Mouse (Mus musculus) ovary, postnatal 36 days (tissue): ENCODE measurements at regions not wholly inside any gene's neighbourhood (a gene's known extent, or its start where the extent isn't known, plus 50 kb on each side); places are given as distances from the start of the nearest gene placed in this dataset.

ENCODE experiments used
- DNase-seq: peaks from one replicate; pipeline ENCODE4 v3.0.0; 2022; ENCODE audit warnings: low spot score, mixed read lengths

- DNase-seq = no peak
These were observed 67.4 kb downstream of the Avpr1a start for GRCm38 (mm10) chr10:122515698-122516097.

DNA sequence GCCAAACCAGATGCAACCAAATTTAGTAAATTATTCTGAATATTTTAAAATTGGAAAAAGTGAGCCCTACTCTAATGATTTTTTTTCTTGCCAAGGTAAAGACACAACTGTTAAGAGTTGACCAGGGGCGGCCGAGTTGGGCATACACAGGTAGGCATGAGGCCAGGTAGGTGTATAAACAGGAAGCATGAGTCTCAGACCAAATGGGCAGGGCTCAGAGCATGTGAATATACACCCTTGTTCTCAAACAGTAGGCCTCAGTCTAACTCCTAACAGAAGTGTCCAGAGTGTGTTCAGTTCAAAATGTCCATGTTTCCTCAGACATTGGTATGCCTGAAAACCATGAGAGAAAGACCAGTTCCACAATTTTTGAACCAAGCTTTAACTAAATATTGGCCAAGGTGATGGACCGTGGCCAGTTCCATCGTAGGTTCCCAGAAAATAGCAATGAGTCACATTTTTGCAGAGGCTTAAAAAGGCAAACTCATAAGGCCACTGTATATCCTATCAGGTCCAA is 71.0 kb downstream of the Avpr1a start:
- DNase-seq = no peak

GRCm38 (mm10) chr10:122519981-122520380 is 71.7 kb downstream of the Avpr1a start:
- DNase-seq = no peak

DNA sequence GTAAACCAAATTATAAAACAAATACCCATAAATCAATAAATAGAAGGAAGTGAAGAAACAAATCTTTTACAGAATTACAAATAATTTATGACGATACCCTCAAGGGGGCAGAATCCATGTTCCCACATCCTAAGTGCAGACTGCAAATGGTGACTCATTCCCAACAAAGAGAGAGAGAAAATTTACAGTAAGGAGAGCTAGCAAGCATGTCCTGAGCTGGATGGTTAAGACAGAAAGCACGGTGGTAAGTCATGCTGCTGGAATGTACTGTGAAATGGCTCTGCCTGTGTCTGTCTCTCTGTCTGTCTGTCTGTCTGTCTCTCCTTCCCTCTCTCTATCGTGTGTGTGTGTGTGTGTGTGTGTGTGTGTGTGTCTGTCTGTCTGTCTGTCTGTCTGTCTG is 74.3 kb downstream of the Avpr1a start:
- no peak for DNase-seq

- DNase-seq = no peak
These were observed 77.1 kb downstream of the Avpr1a start for GRCm38 (mm10) chr10:122525360-122525759.

GRCm38 (mm10) chr10:122525807-122526206 is 77.5 kb downstream of the Avpr1a start:
- DNase-seq = no peak

DNA sequence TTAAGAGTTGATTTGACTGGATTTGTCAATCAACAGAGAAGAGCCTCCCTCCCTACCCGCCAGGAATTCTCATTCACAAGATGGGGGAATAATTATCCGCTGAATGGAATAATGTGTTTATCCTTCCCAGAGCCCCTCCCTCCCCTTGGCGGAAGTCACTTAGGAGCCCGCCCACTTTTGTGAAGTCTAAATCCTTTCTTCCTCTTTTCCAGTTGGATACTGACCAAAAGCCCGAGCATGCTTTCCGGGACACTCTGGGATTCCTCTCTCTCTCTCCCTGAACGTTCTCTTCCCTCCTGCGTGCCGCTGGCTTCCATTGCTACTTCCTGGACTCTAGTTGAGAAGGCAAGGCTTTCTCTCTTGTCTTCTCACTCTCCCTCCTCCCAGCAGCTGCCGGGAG is 79.9 kb downstream of the Avpr1a start:
- DNase-seq = peak; percentile 7

GRCm38 (mm10) chr10:122528973-122529703 is 80.8 kb downstream of the Avpr1a start:
- no peak for DNase-seq

DNA sequence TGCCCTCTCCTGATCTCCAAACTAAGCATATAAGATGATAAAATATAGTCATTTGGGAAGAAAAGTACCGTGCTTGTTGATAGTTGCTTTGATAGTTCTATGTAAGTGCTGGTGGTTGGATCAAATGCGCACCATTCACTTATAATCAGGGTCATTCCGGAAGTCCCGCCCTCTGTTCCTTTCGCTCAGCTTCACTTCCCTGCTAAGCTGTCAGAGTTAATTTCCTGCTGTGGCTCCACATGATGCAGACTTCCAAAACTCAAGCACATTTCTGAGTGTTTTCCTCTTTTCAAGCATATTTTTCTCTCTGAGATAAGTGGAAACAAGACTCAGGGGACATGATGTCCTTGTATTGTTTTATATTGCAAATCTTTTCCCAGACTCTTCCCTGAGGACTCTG is 86.4 kb downstream of the Avpr1a start:
- DNase-seq = no peak

DNA sequence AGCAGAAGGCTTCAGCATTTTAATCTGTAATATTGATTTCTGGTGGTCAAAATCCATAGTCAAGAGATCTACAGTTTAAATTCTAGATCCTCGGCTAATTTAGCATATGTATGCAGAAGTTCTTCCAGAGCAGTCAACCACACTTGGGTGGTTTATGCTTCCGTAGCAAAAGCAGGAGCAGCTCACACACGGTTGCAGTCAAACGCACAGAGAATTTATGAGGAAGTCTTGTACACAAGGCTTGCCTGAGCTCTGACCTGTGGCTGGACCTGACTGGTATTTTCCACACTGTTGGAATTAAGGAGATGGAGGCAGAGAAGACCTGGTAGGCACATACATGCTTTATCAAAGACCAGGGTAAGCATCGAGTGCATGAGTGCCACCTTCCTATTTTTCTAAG is 86.8 kb downstream of the Avpr1a start:
- DNase-seq = no peak

DNA sequence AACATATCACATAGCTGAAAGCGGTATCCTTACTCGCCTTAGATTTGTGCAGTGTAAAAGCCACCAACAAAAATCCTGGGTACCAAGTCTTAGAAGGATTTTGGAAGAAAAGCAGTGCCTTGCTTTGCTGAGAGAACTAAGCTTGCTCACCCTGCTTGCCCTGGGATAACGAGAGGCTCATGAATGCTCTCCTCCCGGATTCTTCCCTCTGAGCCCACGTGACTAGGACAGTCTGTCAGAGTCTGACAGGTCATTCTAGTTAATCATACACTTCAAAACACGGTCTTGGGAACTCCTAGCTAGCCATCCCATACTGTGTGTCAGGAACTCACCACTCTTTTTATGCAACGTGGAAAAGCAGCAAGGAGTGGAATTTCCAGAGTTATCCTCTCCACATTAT is 91.4 kb downstream of the Avpr1a start:
- DNase-seq = no peak

DNA sequence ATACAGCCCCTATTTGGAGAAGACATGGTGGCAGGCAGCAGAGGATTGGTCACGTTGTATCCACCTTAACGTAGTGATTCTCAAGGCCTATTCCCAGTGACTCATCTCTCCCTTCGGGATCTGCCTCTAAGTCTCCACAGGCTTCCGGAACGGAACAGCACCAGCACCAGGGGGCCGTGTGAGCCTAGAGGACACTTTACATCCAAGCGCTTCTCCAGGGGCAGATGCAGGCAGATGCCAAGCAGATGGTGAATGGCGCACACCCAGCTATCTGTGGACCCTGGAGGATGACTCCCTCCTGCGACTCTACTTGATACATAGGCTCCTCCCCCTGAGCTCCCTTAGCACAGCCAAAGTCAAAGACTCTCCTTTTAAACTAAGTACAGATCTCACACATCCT is 94.3 kb downstream of the Avpr1a start:
- DNase-seq = no peak

- DNase-seq = peak; percentile 21
These were observed 95.9 kb downstream of the Avpr1a start for GRCm38 (mm10) chr10:122544096-122544720.

DNA sequence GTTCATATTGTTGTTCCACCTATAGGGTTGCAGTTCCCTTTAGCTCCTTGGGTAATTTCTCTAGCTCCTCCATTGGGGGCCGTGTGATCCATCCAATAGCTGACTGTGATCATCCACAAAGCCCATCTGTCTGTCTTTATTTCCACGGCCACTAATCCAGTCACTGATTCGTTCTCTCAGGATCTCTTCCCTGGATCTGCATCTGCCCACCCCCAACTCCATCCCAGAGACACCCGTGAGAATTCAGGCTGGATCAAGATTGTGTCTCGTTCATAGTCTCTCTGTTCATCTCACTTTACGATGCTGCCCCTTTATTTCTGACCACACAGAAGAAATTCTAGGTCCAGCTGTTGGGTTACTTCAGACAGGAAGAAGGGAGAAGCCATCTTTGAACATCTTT is 96.7 kb downstream of the Avpr1a start:
- no peak for DNase-seq

GRCm38 (mm10) chr10:122551586-122551985 is 103.3 kb downstream of the Avpr1a start:
- DNase-seq = no peak

DNA sequence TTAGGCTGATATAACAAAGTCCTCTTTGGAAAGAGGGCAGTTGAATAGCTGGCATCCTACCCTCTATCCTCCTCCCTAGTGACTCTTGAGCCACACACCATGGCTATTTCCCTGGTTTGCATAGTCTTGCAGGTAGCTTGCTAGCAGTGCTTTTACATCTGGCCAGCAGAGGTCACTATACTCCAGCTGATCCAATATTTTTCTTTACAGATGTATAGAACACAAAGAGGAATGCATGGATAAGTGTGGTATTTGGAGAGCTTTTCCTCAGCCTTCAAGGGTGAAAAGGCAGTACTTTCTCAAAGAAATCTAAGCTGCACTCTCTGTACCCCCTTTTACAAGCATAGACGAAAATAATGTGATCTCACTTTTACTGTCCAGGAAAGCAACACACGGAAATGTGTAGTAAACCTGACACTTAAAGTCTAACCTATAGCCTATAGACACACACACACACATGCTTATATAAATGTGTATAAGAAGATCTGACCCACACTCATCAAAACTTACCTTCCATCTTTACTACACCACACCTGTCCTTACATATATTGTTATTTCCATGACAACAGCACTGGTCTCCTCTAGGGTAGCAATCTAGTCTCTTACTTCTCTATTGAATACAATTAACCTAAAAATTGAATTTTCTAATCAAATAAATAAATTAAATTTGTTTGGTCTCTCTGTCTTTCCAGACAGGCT is 105.0 kb downstream of the Avpr1a start:
- DNase-seq = no peak

DNA sequence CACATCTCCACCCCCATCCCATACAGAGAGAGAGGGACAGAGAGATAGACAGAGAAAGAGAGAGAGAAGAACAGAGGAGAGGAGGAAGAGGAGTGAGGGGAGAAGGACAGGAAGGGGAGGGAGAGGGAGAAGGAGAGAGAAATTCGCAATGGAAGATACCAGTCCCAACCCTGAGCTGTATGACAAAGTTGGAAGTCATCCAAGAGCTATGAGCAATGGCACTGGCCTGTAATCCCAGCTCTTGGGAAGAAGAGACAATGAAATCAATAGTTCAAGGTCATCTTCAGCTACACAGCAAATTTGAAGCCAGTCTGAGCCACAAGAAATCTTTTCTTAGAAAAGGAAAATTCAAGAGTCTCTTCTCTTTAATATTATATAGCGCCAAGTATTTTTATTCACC is 105.6 kb downstream of the Avpr1a start:
- no peak for DNase-seq

DNA sequence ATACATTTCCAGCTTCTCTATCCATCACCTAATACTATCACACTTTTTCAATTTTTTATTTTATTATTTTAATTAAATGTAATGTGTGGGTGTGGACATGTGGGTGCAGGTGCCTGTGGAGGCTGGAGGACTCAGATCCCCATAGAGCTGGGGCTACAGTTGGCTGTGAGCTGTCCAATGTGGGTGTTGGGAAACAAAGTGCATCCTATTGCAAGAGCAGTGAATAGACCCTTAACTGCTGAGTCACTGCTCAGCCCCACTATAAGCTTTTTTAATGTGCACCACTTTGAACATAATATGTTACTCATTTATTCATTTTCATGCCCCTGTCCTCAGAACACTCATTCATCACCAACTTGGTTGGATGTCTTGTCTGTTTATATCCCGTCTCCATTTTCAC is 110.4 kb downstream of the Avpr1a start:
- DNase-seq = no peak

GRCm38 (mm10) chr10:122560001-122560695 is 111.8 kb downstream of the Avpr1a start:
- no peak for DNase-seq

DNA sequence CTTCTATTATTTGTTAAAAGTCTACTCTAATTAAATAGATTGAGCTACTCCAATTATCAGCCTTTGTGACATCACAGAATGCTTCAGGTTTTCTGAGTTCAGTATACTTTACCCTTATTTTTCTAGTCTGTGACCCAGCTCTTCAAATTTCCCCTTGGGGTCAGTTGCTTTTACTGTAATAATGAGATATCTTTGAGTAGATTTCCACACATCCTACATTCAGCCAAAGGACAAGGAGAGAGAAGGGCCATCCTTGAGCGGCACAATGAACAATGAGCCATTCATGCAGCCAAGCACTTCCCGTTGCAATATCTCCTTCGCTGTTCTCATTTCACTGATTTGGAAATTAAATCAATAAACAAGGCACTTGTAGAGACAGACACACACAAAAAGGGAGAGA is 113.6 kb downstream of the Avpr1a start:
- DNase-seq = no peak

DNA sequence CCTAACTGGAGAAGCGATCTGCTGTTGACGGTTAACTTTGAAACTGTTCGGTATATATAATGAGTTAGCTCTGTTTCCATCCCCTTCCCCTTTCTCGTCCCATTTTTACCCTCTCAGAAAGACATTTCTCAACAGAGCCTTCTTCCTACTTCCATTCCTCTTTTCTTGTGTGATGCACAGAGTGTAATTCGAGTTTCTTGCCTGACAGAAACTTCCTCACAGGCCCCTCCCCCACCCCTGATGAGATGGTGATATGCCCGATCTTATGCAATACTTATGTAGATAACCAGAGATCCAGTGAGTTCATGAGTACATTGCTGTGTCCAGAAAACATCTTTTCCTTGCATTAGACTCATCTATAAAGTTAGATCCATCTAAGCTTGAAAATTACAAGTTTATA is 114.2 kb downstream of the Avpr1a start:
- DNase-seq = no peak

DNA sequence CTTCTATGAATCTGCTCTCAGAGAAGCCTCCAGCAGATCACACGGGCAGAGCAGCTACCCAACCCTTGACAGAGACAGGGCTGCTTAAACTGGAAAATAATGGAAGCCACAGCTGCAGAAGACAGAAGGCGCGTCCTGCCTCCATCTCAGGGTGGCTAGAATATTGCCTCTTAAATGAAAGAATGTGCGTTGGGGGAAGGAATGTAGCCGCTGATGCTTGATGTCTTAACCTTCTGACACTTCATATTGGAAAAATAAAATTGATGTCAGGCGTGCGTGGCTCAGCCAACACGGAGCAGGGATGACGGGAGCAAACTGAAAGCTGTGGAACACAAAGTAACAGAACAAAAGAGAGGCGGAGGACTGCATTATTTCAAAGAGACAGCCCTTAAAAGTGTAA is 114.6 kb upstream of the Ppm1h start:
- DNase-seq = no peak

GRCm38 (mm10) chr10:122564473-122564872 is 114.1 kb upstream of the Ppm1h start:
- no peak for DNase-seq
